Mouse (Mus musculus) embryonic facial prominence, embryonic 11.5 days (tissue): ENCODE measurements around the gene Hnrnpk. TPM values are rescaled to one million over a fixed set of nuclear protein-coding genes. Genes with fewer than 3 reads are reported as not detected.
"Not testable (repeated sequence)": the region's sequence is repeated elsewhere in the genome, so short reads cannot be mapped to it uniquely, and the experiment has no call there.

Source experiments
- ATAC-seq: fragments of 200-750 bp; cut with Nextera tagmentation; replicated peaks from 2 replicates; pipeline ENCODE4 v1.8.0; 2017; ENCODE audit warnings: low read depth; ENCODE audit not compliant: insufficient number of reproducible peaks, low FRiP score, low TSS enrichment
- DNase-seq: peaks from one replicate; pipeline ENCODE4 v3.0.0-alpha.2; 2015; ENCODE audit warnings: low spot score
- H3K27ac ChIP-seq: fragments of 300-500 bp; sonication (generic); replicated peaks from 2 replicates; pipeline ENCODE4 v1.5.1; 2014; ENCODE audit warnings: mild to moderate bottlenecking, low read depth, low read length, control low read depth
- H3K27me3 ChIP-seq: fragments of 300-500 bp; sonication (generic); 2 replicates; pipeline ENCODE4 v1.6.1; 2014; ENCODE audit warnings: mild to moderate bottlenecking, low read length, moderate library complexity, mixed read lengths; ENCODE audit not compliant: control insufficient read depth, insufficient read depth
- H3K36me3 ChIP-seq: fragments of 300-500 bp; sonication (generic); replicated peaks from 2 replicates; pipeline ENCODE4 v1.6.1; 2014; ENCODE audit warnings: low read depth, mild to moderate bottlenecking, low read length, moderate library complexity, mixed read lengths; ENCODE audit not compliant: control insufficient read depth, insufficient read depth
- H3K4me1 ChIP-seq: fragments of 300-500 bp; sonication (generic); 2 replicates; pipeline ENCODE4 v1.6.1; 2014; ENCODE audit warnings: low read length, mixed read lengths; ENCODE audit not compliant: control insufficient read depth, insufficient read depth
- H3K4me2 ChIP-seq: fragments of 300-500 bp; sonication (generic); 2 replicates; pipeline ENCODE4 v1.6.1; 2014; ENCODE audit warnings: low read depth, mild to moderate bottlenecking, control low read depth, low read length, moderate library complexity
- H3K4me3 ChIP-seq: fragments of 300-500 bp; sonication (generic); 2 replicates; pipeline ENCODE4 v1.5.1; 2014; ENCODE audit warnings: low read depth, low read length, control low read depth
- H3K9ac ChIP-seq: fragments of 300-500 bp; sonication (generic); replicated peaks from 2 replicates; pipeline ENCODE4 v1.6.1; 2014; ENCODE audit warnings: mild to moderate bottlenecking, control low read depth, low read length
- H3K9me3 ChIP-seq: fragments of 300-500 bp; sonication (generic); replicated peaks from 2 replicates; pipeline ENCODE4 v1.6.1; 2016; ENCODE audit warnings: mild to moderate bottlenecking, low read length, inconsistent platforms, mixed read lengths; ENCODE audit not compliant: control insufficient read depth
- WGBS: fragments of 180-500 bp; shearing (Covaris S2); extraction: QIAGEN DNeasy Blood & Tissue Kit; methylation state at CpG from one replicate; pipeline ENCODE4 v1.1.7; 2014; 5-methylcytosine and 5-hydroxymethylcytosine counted together
- polyA plus RNA-seq: library from polyadenylated mRNA; unstranded; fragments of >200 nt; fragmentation: Nextera tagmentation; extraction: Ambion mirVana; gene quantifications from 2 replicates; pipeline ENCODE4 v1.2.1, GENCODE M21; 2014

Hnrnpk gene
- polyA plus RNA-seq, 1 experiment from 2014 or later, result 2,650 TPM

DNA sequence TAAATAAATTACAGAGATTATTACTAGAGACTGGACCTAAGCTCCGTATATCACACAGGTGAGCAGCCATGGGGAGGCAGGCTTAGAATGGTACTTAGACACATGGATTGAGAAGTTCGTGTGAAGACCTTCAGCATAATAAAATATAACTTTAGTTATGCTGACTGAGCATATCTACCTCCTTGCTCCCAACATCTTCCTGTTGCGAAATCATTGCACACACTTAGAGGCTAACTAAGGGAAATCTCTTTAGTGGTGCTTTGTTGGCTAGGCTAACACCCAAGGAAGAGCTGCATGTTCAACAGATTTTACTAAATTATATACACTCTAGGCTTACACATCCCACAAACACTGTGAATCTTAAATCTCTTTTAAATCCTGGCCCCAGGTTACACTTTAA lies 36.8 kb downstream of the Hnrnpk start:
- H3K4me1 ChIP-seq, result no peaks in the 10 kb centered on the region
- no peak overlapping the region for H3K9ac ChIP-seq
- no peak overlapping the region for H3K4me3 ChIP-seq
- DNase-seq, result no peak
- no peak overlapping the region for H3K27ac ChIP-seq
- H3K9me3 ChIP-seq, result no peaks in the 10 kb centered on the region
- 88% methylated on average over 3 of the region's 3 CpGs for WGBS
- no peak overlapping the region for H3K4me2 ChIP-seq
- no peaks in the 10 kb centered on the region for H3K27me3 ChIP-seq
- ATAC-seq, result no peak
- H3K36me3 ChIP-seq, result no peaks in the 10 kb centered on the region

- not testable (repeated sequence) for H3K27me3 ChIP-seq, H3K27ac ChIP-seq, H3K4me1 ChIP-seq, H3K9me3 ChIP-seq, H3K36me3 ChIP-seq, H3K9ac ChIP-seq, H3K4me2 ChIP-seq, H3K4me3 ChIP-seq, ATAC-seq, DNase-seq
- WGBS, result 85% methylated on average over 8 of the region's 8 CpGs
These were observed 38.0 kb downstream of the Hnrnpk start for GRCm38 (mm10) chr13:58365179-58365578.

DNA sequence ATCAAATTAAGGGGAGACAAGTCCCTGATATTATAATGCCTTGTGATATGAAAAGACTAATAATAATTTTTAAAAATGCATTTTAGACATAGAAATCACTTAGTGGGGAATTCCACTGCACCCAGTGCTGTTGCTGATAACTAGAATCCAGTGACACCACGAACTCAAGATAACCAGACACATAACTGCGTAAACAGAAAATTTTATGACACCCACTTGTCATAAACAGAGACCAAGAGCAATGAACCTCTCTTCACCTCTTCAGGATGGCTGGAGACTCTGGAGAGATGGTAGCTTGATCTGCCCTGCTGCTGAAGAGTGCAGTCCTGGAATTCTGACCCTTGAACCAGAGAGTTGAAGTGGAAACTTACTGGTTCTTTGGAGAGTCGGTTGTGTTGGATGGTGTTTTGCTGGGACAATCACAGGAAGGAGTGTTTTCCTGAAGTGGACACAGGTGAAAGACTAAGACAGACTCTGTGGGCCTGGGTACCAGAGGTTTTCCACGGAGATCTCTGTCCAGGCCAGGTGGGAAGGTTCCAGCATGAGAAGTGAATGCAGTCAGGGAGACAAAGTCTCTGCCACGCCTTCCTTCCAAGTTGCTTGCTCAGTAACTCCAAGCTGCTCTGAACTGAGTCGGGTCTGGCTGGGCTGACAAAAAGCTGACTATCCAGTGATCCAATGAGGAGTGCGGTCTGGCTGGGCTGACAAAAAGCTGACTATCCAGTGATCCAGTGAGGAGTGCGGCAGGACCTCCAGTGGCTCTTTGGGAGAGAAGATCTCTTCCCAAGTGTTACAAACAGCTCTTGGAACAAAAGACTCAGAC lies 38.6 kb downstream of the Hnrnpk start:
- Histone ChIP-seq H3K4me1 (no peaks in the 10 kb centered on the region), H3K27me3 (no peaks in the 10 kb centered on the region), H3K4me2 (no peak overlapping the region), H3K4me3 (no peak overlapping the region), H3K27ac (no peak overlapping the region), H3K9me3 (no peaks in the 10 kb centered on the region), H3K36me3 (no peaks in the 10 kb centered on the region), H3K9ac (no peak overlapping the region)
- WGBS, result 75% methylated on average over 8 of the region's 8 CpGs
- DNase-seq, result no peak
- no peak for ATAC-seq

DNA sequence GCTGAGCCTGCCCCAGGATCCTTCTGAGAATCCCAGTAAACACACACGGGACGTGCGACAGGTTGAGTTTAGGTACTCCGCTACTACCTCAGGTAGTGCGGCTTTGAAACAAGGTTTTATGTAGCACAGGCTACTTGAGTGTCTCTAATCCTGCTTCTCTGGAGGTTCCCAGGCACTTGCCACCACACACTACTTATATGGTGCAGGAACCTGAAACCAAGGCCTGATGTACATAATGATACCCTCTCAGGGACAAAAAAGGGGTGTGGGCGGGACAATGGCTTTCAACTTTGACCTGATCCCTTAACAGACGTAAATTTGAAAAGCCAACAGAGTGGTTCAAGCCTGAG lies 43.9 kb downstream of the Hnrnpk start:
- no peaks in the 10 kb centered on the region for H3K4me1 ChIP-seq
- no peak for DNase-seq
- H3K27me3 ChIP-seq, result no peaks in the 10 kb centered on the region
- H3K4me2 ChIP-seq, result peak overlapping the region; percentile 97
- H3K27ac ChIP-seq, result no peak overlapping the region
- H3K9ac ChIP-seq, result no peak overlapping the region; the same call in 1 of the 2 replicates
- peak; percentile 64; the same call in 1 of the 2 replicates for ATAC-seq
- H3K36me3 ChIP-seq, result no peaks in the 10 kb centered on the region
- WGBS, result 2% methylated on average over 7 of the region's 7 CpGs
- H3K4me3 ChIP-seq, result peak overlapping the region; percentile 67
- H3K9me3 ChIP-seq, result no peaks in the 10 kb centered on the region

DNA sequence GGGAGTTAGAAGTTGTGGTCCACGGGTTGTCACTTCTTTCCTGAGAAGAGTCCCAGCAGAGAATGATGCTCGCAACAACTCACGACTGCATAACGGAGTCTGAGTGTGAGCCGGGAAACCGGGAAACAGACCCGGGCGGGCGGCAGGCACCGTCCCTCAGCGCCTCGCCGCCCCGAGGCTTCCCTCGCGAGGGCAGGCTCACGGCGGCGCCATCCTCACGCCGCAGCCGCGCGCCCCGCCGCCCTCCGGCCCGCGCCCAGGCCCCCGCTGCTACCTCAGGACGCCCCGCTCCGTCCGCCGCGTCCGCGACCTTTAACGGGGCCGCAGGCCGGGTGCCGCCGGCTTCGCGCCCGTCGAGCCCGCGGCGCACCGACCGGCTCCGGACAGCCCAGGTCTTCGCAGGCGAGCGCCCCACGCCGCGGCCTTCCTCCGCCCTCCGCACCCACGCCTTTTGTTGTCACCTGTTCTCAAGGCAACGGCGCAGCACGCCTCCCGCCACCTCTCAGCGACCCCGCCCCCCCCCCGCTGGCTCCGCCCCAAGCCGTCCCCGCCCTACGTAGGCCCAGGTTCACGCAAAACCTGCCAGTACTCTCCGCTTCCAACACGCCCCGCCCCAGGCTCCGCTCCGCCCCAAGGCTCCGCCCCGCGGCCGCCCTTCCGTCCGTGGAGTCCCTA lies 44.4 kb downstream of the Hnrnpk start, which contains the start of gene Kif27:
TSS of gene Kif27 (minus strand) at position 494 of the 675 bp plus-strand sequence.
- H3K27ac ChIP-seq, result no peak within 1 kb of the TSS
- peak within 1 kb of the TSS; percentile 68 for H3K9ac ChIP-seq
- H3K27me3 ChIP-seq, result no peaks in the 10 kb centered on the region
- no peaks in the 10 kb centered on the region for H3K36me3 ChIP-seq
- H3K4me3 ChIP-seq, result peak within 1 kb of the TSS; percentile 67
- H3K4me2 ChIP-seq, result peak within 1 kb of the TSS; percentile 97
- under 1% methylated on average over 66 of the region's 85 CpGs for WGBS
- no peaks in the 10 kb centered on the region for H3K9me3 ChIP-seq
- peak; percentile 92 for DNase-seq
- peak; percentile 97 for ATAC-seq
- H3K4me1 ChIP-seq, result no peaks in the 10 kb centered on the region

DNA sequence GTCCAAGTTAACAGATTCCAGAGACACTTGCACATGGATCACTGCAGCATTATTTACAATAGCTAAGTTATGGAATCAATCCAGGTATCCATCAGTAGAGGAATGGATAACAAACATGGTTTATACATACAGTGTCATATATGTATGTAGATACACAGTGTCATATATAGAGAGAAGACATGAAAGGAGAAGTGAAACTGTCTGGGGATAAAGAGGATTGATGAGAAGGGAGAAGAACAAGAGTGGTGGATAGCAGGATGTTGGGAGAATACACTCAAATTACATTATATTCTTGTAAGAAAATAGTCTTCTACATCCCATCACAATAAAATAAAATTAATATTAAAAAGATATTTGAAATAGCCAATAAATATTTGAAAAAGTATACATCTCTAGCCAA lies 50.1 kb downstream of the Hnrnpk start:
- no peaks in the 10 kb centered on the region for H3K4me1 ChIP-seq
- no peak overlapping the region for H3K4me2 ChIP-seq
- no peak overlapping the region for H3K4me3 ChIP-seq
- H3K9me3 ChIP-seq, result no peaks in the 10 kb centered on the region
- no peaks in the 10 kb centered on the region for H3K27me3 ChIP-seq
- no peaks in the 10 kb centered on the region for H3K36me3 ChIP-seq
- ATAC-seq (no peak), DNase-seq (no peak)
- H3K9ac ChIP-seq, result no peak overlapping the region
- no peak overlapping the region for H3K27ac ChIP-seq

GRCm38 (mm10) chr13:58350606-58351005 lies 52.5 kb downstream of the Hnrnpk start:
- Histone ChIP-seq H3K9ac (no peak overlapping the region), H3K27me3 (no peaks in the 10 kb centered on the region), H3K4me3 (no peak overlapping the region), H3K9me3 (no peaks in the 10 kb centered on the region), H3K27ac (no peak overlapping the region), H3K4me2 (no peak overlapping the region), H3K4me1 (no peaks in the 10 kb centered on the region), H3K36me3 (no peaks in the 10 kb centered on the region)
- ATAC-seq (no peak), DNase-seq (no peak)
- 53% methylated on average over 4 of the region's 4 CpGs for WGBS

DNA sequence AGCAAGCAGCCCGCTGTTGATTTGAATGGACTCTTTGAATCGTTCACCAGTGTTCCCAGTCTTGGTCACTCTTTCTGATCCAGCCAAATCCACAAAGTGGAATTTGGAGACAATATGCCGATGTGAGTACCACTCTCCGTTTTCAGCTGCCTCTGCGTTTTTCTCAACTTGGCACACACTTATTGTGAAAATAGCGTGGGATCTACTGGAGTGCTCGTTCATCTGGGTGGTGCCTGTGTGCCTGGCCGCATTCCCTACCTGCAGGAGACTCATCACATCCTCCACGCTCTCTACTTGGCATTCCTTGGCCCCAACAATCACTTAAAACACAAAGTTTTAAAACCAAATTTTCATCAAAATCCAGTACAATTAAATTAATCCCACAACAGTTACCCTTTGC lies 58.6 kb downstream of the Hnrnpk start:
- Histone ChIP-seq H3K4me3 (no peak overlapping the region), H3K4me2 (no peak overlapping the region), H3K9me3 (no peaks in the 10 kb centered on the region), H3K36me3 (no peaks in the 10 kb centered on the region), H3K9ac (no peak overlapping the region), H3K27ac (no peak overlapping the region), H3K27me3 (no peaks in the 10 kb centered on the region), H3K4me1 (no peaks in the 10 kb centered on the region)
- no peak for DNase-seq
- 83% methylated on average over 9 of the region's 9 CpGs for WGBS
- no peak for ATAC-seq
